Mouse (Mus musculus) cerebellum, adult 2 months (tissue): ENCODE data around the gene Kdm5b.

Source experiments
- CTCF ChIP-seq: fragments of 200-500 bp; IDR thresholded peaks from 2 replicates; pipeline ENCODE4 v1.5.1; 2011; ENCODE audit warnings: low read depth, mild to moderate bottlenecking, control low read depth, low read length, moderate library complexity, borderline replicate concordance; ENCODE audit not compliant: insufficient read depth
- POLR2A ChIP-seq: fragments of 200-500 bp; IDR thresholded peaks from 2 replicates; pipeline ENCODE4 v1.6.1; 2011; ENCODE audit warnings: low read length, control low read depth, borderline replicate concordance; ENCODE audit not compliant: insufficient read depth

- no peak for TF ChIP-seq POLR2A
- no peak for TF ChIP-seq CTCF
These were observed 745 bp upstream of the Kdm5b start for GRCm38 (mm10) chr1:134559226-134559625.
